ENCODE assay signal across 13 mouse cellular contexts in the genomic region with DNA sequence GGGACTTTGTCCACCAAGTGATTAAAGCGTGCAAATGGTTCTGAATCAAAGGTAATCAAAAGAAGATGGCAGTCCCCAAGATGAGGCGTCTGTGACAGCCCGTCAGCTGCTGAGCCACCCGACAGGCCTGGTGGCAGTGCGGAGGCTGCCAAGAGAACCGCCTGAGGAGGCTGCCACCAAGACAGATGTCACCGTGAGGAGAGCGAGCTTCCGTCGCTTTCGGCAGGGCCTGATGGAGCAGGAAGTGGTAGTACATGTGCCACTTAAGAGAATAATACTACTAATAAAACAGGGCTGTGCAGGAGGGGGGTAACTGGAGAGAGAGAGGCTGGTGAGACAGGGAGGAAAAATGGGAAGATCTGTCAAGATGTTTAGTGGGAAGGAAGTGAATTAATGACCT.
DNase-seq lines count a peak whose midpoint lies in the region; ATAC-seq and TF ChIP-seq lines count a peak whose summit lies in the region.
"Had no signal": no experiment of that assay in that cellular context is flagged by ENCODE, and none has a peak within 500 bp of the region (broad histone marks: within the 10 kb centered on the region; RNA-seq: fewer than 3 reads in every experiment).

No protein-coding gene starts in this region.

- no peak overlapping the region for H3K9ac ChIP-seq in forebrain, embryonic 13.5 days
- H3K9ac ChIP-seq: intestine, embryonic 15.5 days; limb, embryonic 12.5 days had no signal

- TF ChIP-seq CTCF in layer of hippocampus, adult 2 months (conservative IDR thresholded peaks at IDR 0.05), result no peak

- DNase-seq in forebrain, embryonic 10.5 days (ENCODE audit: extremely low spot score, low spot score), result no peak
- DNase-seq in T-cell, adult 2 months (ENCODE audit: low spot score), result peak; percentile 20
- peak; percentile 29 to 34 for DNase-seq in layer of hippocampus, adult 2 months (ENCODE audit: low spot score in 2 of 2)
- peak; percentile 8 for DNase-seq in telencephalon, adult 2 months (ENCODE audit: low read depth, low spot score)
- no peak for DNase-seq in kidney, postnatal 14 days
- no peak for DNase-seq in spleen, postnatal 10 days (ENCODE audit: low spot score in 2 of 2)
- DNase-seq in kidney, postnatal 36 days, result no peak
- DNase-seq: gastrocnemius, postnatal 10 days; kidney, postnatal 10 days; lung, adult 18-20 months had no signal

- no peaks in the 10 kb centered on the region for H3K36me3 ChIP-seq in forebrain, embryonic 13.5 days (ENCODE audit: poor library complexity, severe bottlenecking)
- H3K36me3 ChIP-seq in forebrain, embryonic 10.5 days (replicated peaks), result no peaks in the 10 kb centered on the region
- H3K36me3 ChIP-seq: intestine, embryonic 15.5 days; limb, embryonic 12.5 days had no signal

- H3K4me3 ChIP-seq in forebrain, embryonic 13.5 days, result no peak overlapping the region
- H3K4me3 ChIP-seq in forebrain, embryonic 10.5 days, result no peak overlapping the region
- H3K4me3 ChIP-seq in layer of hippocampus, adult 2 months, result no peak overlapping the region
- H3K4me3 ChIP-seq: intestine, embryonic 15.5 days; limb, embryonic 12.5 days had no signal

- H3K9me3 ChIP-seq in forebrain, embryonic 13.5 days (replicated peaks), result no peaks in the 10 kb centered on the region
- peaks cover 3% of the 10 kb centered on the region; the same call in 1 of the 2 replicates for H3K9me3 ChIP-seq in forebrain, embryonic 10.5 days
- H3K9me3 ChIP-seq: intestine, embryonic 15.5 days; limb, embryonic 12.5 days had no signal

- no peak overlapping the region for H3K4me2 ChIP-seq in forebrain, embryonic 13.5 days
- H3K4me2 ChIP-seq: intestine, embryonic 15.5 days; limb, embryonic 12.5 days had no signal

- ATAC-seq in forebrain, embryonic 13.5 days, result peak; percentile 90
- ATAC-seq: intestine, embryonic 15.5 days had no signal

- H3K27me3 ChIP-seq in forebrain, embryonic 13.5 days, result no peaks in the 10 kb centered on the region
- H3K27me3 ChIP-seq in forebrain, embryonic 10.5 days (ENCODE audit: poor library complexity, severe bottlenecking), result peaks cover 39% of the 10 kb centered on the region

- WGBS in forebrain, embryonic 13.5 days, result 38% methylated on average over 11 of the region's 11 CpGs
- WGBS in forebrain, embryonic 10.5 days, result 52% methylated on average over 11 of the region's 11 CpGs

- peak overlapping the region; percentile 81 for H3K27ac ChIP-seq in forebrain, embryonic 13.5 days
- no peak overlapping the region for H3K27ac ChIP-seq in forebrain, embryonic 10.5 days
- H3K27ac ChIP-seq in layer of hippocampus, adult 2 months, result no peak overlapping the region
- H3K27ac ChIP-seq: intestine, embryonic 15.5 days; limb, embryonic 12.5 days had no signal

- peaks cover 22% of the 10 kb centered on the region for H3K4me1 ChIP-seq in forebrain, embryonic 13.5 days
- H3K4me1 ChIP-seq in forebrain, embryonic 10.5 days, result peaks cover 16% of the 10 kb centered on the region

Comparison
In these comparisons a context has a peak if more than half of its experiments do, and no peak if none do; other contexts are left out.
1. DNase-seq: peak in T-cell, adult 2 months (single experiment), layer of hippocampus, adult 2 months (2 of 2) and telencephalon, adult 2 months (single experiment); none in forebrain, embryonic 10.5 days (single experiment), kidney, postnatal 14 days (single experiment), spleen, postnatal 10 days (0 of 2) and kidney, postnatal 36 days (0 of 2).